Mouse (Mus musculus): ENCODE data around the gene Mindy2. TPM values are rescaled to one million over a fixed set of nuclear protein-coding genes. Genes with fewer than 3 reads are reported as not detected.

Gene Mindy2
- total RNA-seq, 2 experiments from 2014 or later: 32.1 to 32.8 TPM

GRCm38 (mm10) chr9:70669197-70669596, 12.2 kb upstream of the Mindy2 start:
- DNase-seq (ENCODE audit: low spot score in 2 of 2): no peak

GRCm38 (mm10) chr9:70668048-70668447, 11.1 kb upstream of the Mindy2 start:
- DNase-seq (ENCODE audit: low spot score in 2 of 2): no peak

- DNase-seq (ENCODE audit: low spot score in 2 of 2): no peak
Measured at GRCm38 (mm10) chr9:70666811-70667210, 9.8 kb upstream of the Mindy2 start.

GRCm38 (mm10) chr9:70665372-70666145, 8.6 kb upstream of the Mindy2 start:
- no peak for DNase-seq (ENCODE audit: low spot score in 2 of 2)

- no peak for DNase-seq (ENCODE audit: low spot score in 2 of 2)
Measured at GRCm38 (mm10) chr9:70664847-70665246, 7.9 kb upstream of the Mindy2 start.

- DNase-seq (ENCODE audit: low spot score in 2 of 2): no peak
Measured at GRCm38 (mm10) chr9:70658266-70658665, 1.3 kb upstream of the Mindy2 start.

GRCm38 (mm10) chr9:70656130-70657007, 605 bp downstream of the Mindy2 start, which contains the start of gene Gm10642:
Gene Gm10642, plus strand, starts transcription at chr9:70656251.
- DNase-seq (ENCODE audit: low spot score in 2 of 2): peak; percentile 42 to 63

- no peak for DNase-seq (ENCODE audit: low spot score in 2 of 2)
Measured at GRCm38 (mm10) chr9:70655764-70656129, 1.2 kb downstream of the Mindy2 start.

- no peak for DNase-seq (ENCODE audit: low spot score in 2 of 2)
Measured at GRCm38 (mm10) chr9:70654496-70654895, 2.5 kb downstream of the Mindy2 start.

GRCm38 (mm10) chr9:70653875-70654274, 3.1 kb downstream of the Mindy2 start:
- DNase-seq (ENCODE audit: low spot score in 2 of 2): no peak

GRCm38 (mm10) chr9:70652221-70652620, 4.8 kb downstream of the Mindy2 start:
- DNase-seq (ENCODE audit: low spot score in 2 of 2): no peak

GRCm38 (mm10) chr9:70650994-70651393, 6.0 kb downstream of the Mindy2 start:
- no peak for DNase-seq (ENCODE audit: low spot score in 2 of 2)

- DNase-seq (ENCODE audit: low spot score in 2 of 2): no peak
Measured at GRCm38 (mm10) chr9:70650260-70650659, 6.7 kb downstream of the Mindy2 start.

- DNase-seq (ENCODE audit: low spot score in 2 of 2): no peak
Measured at GRCm38 (mm10) chr9:70636748-70637147, 20.2 kb downstream of the Mindy2 start.

- no peak for DNase-seq (ENCODE audit: low spot score in 2 of 2)
Measured at GRCm38 (mm10) chr9:70631665-70632064, 25.3 kb downstream of the Mindy2 start.

- peak in 1 of 2 experiments; percentile 50 for DNase-seq (ENCODE audit: low spot score in 2 of 2)
Measured at GRCm38 (mm10) chr9:70629711-70630110, 27.3 kb downstream of the Mindy2 start.

- DNase-seq (ENCODE audit: low spot score in 2 of 2): no peak
Measured at GRCm38 (mm10) chr9:70611026-70611673, 45.8 kb downstream of the Mindy2 start.

- no peak for DNase-seq (ENCODE audit: low spot score in 2 of 2)
Measured at GRCm38 (mm10) chr9:70602186-70602845, 54.7 kb downstream of the Mindy2 start.

GRCm38 (mm10) chr9:70598271-70598670, 58.7 kb downstream of the Mindy2 start:
- no peak for DNase-seq (ENCODE audit: low spot score in 2 of 2)

- no peak for DNase-seq (ENCODE audit: low spot score in 2 of 2)
Measured at GRCm38 (mm10) chr9:70591486-70591885, 65.5 kb downstream of the Mindy2 start.

- no peak for DNase-seq (ENCODE audit: low spot score in 2 of 2)
Measured at GRCm38 (mm10) chr9:70590775-70591174, 66.2 kb downstream of the Mindy2 start.

Data from layer of hippocampus, postnatal 14 days (tissue).